Mouse (Mus musculus) embryonic facial prominence, embryonic 11.5 days (tissue): ENCODE measurements around the gene Timp2. TPM values are rescaled to one million over a fixed set of nuclear protein-coding genes. Genes with fewer than 3 reads are reported as not detected.

Experiments used
- polyA plus RNA-seq: library from polyadenylated mRNA; unstranded; fragments of >200 nt; fragmentation: Nextera tagmentation; extraction: Ambion mirVana; gene quantifications from 2 replicates; pipeline ENCODE4 v1.2.1, GENCODE M21; 2014

Gene Timp2
- polyA plus RNA-seq, 1 experiment from 2014 or later = 73.2 TPM

Other genes starting within 250 kb of the Timp2 start
- 0.10 and 0.17 TPM in 2 replicates for gene Dnah17, start 225.1 kb downstream of the Timp2 start, polyA plus RNA-seq
- 10.3 and 11.4 TPM in 2 replicates for gene Cyth1, start 107.1 kb downstream of the Timp2 start, polyA plus RNA-seq
- 8.1 and 10.4 TPM in 2 replicates for gene Usp36, start 65.5 kb downstream of the Timp2 start, polyA plus RNA-seq
- 0.21 and 0.76 TPM in 2 replicates for gene Cep295nl, start 13.2 kb downstream of the Timp2 start, polyA plus RNA-seq
- gene Lgals3bp, start 46.4 kb upstream of the Timp2 start, polyA plus RNA-seq = 1.0 and 1.7 TPM in 2 replicates
- 19.5 and 23.2 TPM in 2 replicates for gene Cant1, start 63.3 kb upstream of the Timp2 start, polyA plus RNA-seq
- gene C1qtnf1, start 72.5 kb upstream of the Timp2 start, polyA plus RNA-seq = 5.0 and 5.2 TPM in 2 replicates
- gene Engase, start 121.1 kb upstream of the Timp2 start, polyA plus RNA-seq = 5.0 and 5.9 TPM in 2 replicates